Mouse (Mus musculus): ENCODE data around the gene Gp1bb. TPM values are rescaled to one million over a fixed set of nuclear protein-coding genes. Genes with fewer than 3 reads are reported as not detected.

Gp1bb gene
- polyA plus RNA-seq, 1 experiment from 2014 or later: 13.6 TPM

DNA sequence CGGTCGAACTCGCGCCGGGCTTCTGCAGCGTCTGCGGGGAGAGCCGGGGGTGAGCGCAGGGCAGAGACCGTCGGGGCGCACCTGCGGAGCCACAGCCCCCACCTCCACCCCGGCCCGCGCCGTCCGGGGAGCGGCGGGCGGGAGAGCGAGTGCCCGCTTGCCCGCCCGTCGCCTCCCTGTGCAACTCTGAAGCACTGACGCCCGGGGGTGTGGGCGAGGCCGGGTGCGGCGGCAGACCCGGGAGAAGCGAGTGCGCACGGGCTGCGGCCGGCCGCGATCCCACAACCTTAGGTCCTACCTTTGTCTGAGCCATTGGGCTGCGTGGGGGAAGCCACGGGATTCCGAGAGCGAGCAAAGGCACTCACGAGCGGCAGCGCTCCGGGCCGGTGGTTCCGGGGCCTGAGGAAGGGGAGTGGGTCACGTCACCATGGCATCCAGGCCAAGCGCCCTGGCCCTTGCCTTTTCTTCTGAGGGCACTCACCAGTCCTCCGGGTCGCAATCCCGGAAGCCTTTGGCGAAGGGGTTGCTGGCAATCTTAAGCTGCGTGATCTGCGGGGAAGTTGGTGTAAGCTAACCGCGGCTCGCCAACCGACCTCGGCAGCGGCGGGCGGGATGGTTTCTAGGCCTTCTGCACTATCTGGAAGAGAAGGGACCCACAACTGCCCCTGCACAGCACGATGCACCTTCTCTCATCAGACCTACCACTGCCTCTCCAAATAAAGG, 39.6 kb downstream of the Gp1bb start:
- H3K4me3 ChIP-seq: peak overlapping the region; percentile 36
- H3K9ac ChIP-seq: no peak overlapping the region
- peaks cover 97% of the 10 kb centered on the region for H3K27me3 ChIP-seq
- under 1% methylated on average over 43 of the region's 67 CpGs for WGBS
- peak overlapping the region; percentile 58 for H3K4me2 ChIP-seq
- H3K9me3 ChIP-seq: no peaks in the 10 kb centered on the region; the same call in 1 of the 2 replicates
- H3K36me3 ChIP-seq: no peaks in the 10 kb centered on the region
- peaks cover 33% of the 10 kb centered on the region for H3K4me1 ChIP-seq (replicated peaks)
- ATAC-seq (ENCODE audit: low read depth): no peak
- no peak overlapping the region for H3K27ac ChIP-seq (replicated peaks)

DNA sequence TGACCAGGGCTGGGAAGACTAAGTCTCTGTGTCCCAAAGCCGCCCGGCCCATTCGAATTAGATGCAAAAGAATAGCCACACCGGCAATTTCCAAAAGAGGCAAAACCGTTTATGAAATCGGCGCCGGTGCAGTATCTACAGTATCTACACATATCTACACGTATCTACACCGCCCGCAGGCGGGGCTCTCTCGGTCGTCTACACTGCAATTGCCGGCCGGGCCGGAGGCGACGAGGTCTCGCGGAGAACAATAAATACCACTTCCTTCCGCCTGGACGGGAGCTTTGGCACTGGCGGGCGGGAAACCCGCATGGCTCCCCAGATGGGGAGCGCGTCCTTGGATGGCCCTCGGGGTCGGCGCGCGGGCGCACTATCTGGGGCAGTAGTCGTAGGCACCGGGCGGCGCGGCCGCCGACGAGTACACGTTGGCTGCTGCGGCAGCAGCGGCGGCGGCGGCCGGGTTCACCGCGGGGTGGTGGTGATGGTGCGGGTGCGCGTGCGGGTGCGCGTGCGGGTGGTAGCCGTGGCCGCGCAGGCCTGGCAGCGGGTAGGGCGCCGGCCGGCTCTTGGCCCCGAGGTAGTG, 40.5 kb downstream of the Gp1bb start:
- peak overlapping the region; percentile 44; the same call in 1 of the 2 replicates for H3K9ac ChIP-seq
- peak overlapping the region; percentile 58 for H3K4me2 ChIP-seq
- peak; percentile 17; the same call in 1 of the 2 replicates for ATAC-seq (ENCODE audit: low read depth)
- H3K9me3 ChIP-seq: no peaks in the 10 kb centered on the region; the same call in 1 of the 2 replicates
- no peaks in the 10 kb centered on the region for H3K36me3 ChIP-seq
- H3K27ac ChIP-seq (replicated peaks): no peak overlapping the region
- under 1% methylated on average over 66 of the region's 66 CpGs for WGBS
- H3K4me1 ChIP-seq (replicated peaks): peaks cover 28% of the 10 kb centered on the region
- peaks cover 96% of the 10 kb centered on the region for H3K27me3 ChIP-seq
- H3K4me3 ChIP-seq: peak overlapping the region; percentile 36

DNA sequence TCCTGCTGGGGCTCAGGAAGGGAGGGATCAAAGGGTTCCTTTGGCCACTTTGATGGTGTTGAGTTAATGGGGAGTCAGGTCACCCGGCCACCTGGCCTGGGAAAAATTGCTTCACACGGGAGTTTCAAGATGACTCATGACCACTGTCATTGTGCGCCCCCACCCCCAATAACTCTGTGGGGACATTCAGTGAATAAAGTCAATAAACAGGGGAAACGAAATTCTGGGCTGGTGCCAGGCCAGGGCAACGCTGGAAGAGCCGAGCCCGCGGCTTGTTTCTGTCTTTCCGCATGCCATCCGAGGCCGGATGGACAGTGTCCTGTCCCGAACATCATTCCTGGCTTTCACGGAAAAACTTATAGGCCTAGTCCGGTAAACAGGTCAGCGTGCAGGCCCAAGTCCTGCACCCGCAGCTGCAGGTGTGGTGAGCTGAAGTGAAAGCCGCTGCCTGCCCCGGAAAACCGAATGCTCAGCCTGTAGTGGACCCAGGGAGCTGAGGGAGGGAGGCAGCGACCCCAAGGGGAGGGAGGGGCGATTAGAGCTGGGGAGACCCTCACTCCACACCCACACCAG, 41.1 kb downstream of the Gp1bb start:
- peak overlapping the region; percentile 58 for H3K4me2 ChIP-seq
- peak overlapping the region; percentile 44; the same call in 1 of the 2 replicates for H3K9ac ChIP-seq
- no peaks in the 10 kb centered on the region for H3K36me3 ChIP-seq
- peak overlapping the region; percentile 36 for H3K4me3 ChIP-seq
- H3K27ac ChIP-seq (replicated peaks): no peak overlapping the region
- no peaks in the 10 kb centered on the region; the same call in 1 of the 2 replicates for H3K9me3 ChIP-seq
- no peak for ATAC-seq (ENCODE audit: low read depth)
- 2% methylated on average over 21 of the region's 21 CpGs for WGBS
- peaks cover 22% of the 10 kb centered on the region for H3K4me1 ChIP-seq (replicated peaks)
- peaks cover 92% of the 10 kb centered on the region for H3K27me3 ChIP-seq

DNA sequence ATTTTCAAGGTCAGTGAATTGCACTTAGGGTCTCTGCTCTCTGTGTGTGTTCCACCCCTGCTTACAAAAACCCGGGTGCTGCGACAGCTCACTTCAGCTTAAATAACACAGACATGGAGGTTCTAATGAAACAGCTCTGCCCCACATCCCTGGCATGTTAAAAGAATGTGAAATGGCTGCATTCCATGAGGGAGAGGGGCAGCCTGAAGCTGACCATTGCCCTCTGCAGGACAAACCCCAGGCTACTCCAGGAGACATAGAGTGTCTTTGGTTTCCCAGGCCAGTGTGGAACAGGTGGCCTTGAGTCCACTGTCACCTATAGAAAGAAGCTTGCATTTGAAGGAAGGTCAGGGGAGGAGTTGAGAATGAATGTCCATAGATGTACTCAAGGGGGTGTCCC, 41.8 kb downstream of the Gp1bb start:
- Histone ChIP-seq H3K36me3 (no peaks in the 10 kb centered on the region), H3K4me2 (no peak overlapping the region), H3K4me3 (no peak overlapping the region), H3K27ac (replicated peaks) (no peak overlapping the region), H3K9me3 (no peaks in the 10 kb centered on the region; the same call in 1 of the 2 replicates), H3K27me3 (peaks cover 84% of the 10 kb centered on the region), H3K9ac (no peak overlapping the region), H3K4me1 (replicated peaks) (peaks cover 15% of the 10 kb centered on the region)
- no peak for ATAC-seq (ENCODE audit: low read depth)
- WGBS: 12% methylated on average over 2 of the region's 2 CpGs

DNA sequence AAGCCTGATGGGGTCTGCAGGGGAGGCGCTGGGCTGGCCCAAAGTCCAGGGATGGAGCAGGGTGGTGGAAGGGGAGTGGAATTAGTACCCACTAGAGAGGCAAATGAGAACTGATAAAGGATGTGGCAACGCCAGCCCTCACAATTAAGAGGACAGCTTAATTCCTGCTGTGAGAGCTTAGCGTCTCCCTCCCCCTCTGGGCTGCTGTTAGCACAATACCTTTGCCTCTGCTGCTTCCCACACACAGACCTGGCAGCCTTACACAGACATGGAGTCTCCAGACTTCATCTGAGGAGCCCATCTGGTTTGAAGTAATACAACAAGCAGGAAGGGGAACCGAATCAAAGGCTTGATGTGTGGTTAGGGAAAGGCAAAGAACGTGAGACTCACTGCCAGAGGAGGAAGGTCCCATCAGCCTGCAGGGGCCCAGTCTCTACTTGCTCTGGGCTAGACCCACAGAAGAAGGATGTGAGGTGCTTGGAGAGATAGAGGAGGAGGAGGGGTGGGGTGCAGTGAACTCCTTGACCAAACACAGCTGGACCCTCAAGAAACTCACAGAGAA, 44.5 kb downstream of the Gp1bb start:
- Histone ChIP-seq H3K4me2 (no peak overlapping the region), H3K4me3 (no peak overlapping the region), H3K4me1 (replicated peaks) (peaks cover 15% of the 10 kb centered on the region), H3K27me3 (peaks cover 68% of the 10 kb centered on the region), H3K9me3 (no peaks in the 10 kb centered on the region; the same call in 1 of the 2 replicates), H3K36me3 (no peaks in the 10 kb centered on the region), H3K27ac (replicated peaks) (no peak overlapping the region), H3K9ac (no peak overlapping the region)
- no peak for ATAC-seq (ENCODE audit: low read depth)
- whole genome bisulfite sequencing: 16% methylated on average over 5 of the region's 5 CpGs

DNA sequence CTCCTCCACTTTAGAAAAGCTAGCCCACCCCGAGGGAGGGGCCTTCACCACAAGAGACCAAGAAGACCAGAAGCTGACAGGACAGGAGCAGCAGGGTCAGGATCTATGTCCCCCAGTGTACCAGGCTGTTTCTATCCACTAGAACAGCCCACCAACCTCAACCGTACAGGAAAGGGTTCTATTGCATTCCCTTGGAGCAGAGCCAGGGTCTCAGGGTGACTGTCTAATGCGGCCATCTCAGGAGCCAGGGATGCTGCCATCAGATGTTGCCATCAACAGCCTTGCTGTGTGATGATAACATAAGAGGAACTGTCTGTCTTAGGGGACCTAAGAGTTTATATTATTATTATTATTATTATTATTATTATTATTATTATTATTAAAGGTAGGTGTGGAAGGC, 45.1 kb downstream of the Gp1bb start:
- Histone ChIP-seq H3K36me3 (no peaks in the 10 kb centered on the region), H3K27me3 (peaks cover 62% of the 10 kb centered on the region), H3K4me1 (replicated peaks) (peaks cover 10% of the 10 kb centered on the region), H3K4me3 (no peak overlapping the region), H3K9ac (no peak overlapping the region), H3K4me2 (no peak overlapping the region), H3K27ac (replicated peaks) (no peak overlapping the region), H3K9me3 (no peaks in the 10 kb centered on the region; the same call in 1 of the 2 replicates)
- ATAC-seq (ENCODE audit: low read depth): no peak
- 36% methylated on average over 3 of the region's 3 CpGs for WGBS

DNA sequence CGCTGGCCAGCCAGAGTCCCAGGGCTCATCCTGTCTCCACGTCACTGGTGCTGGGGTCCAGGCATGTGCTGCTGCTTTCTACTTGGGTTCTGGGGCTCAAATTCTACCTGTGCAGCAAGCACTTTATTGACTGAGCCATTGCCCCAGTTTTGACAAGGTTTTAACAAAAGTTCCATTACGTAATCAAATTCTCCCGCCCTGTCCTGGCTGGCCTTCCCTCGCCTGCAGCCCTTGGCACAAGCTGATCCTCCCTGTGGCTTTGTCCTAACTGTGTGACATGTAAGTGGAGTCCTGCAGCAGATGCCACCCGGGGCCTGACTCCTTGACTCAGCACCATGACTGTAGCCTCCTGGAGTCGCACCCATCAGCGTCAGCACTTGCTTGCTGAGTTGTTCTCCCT, 48.0 kb downstream of the Gp1bb start:
- WGBS: 74% methylated on average over 8 of the region's 8 CpGs
- H3K9me3 ChIP-seq: no peaks in the 10 kb centered on the region
- H3K27me3 ChIP-seq: peaks cover 33% of the 10 kb centered on the region
- no peaks in the 10 kb centered on the region for H3K4me1 ChIP-seq (replicated peaks)
- H3K36me3 ChIP-seq: no peaks in the 10 kb centered on the region
- no peak for ATAC-seq (ENCODE audit: low read depth)
- no peak overlapping the region for H3K4me2 ChIP-seq
- no peak overlapping the region for H3K9ac ChIP-seq
- no peak overlapping the region for H3K27ac ChIP-seq (replicated peaks)
- H3K4me3 ChIP-seq: no peak overlapping the region

Other genes with a start within 250 kb of the Gp1bb start
- gene Txnrd2, start 196.0 kb downstream of the Gp1bb start, polyA plus RNA-seq (2015; fragmentation: Nextera tagmentation; extraction: Ambion mirVana): 20.3 and 22.8 TPM in 2 replicates
- 86.4 and 93.2 TPM in 2 replicates for gene Comt, start 195.6 kb downstream of the Gp1bb start, polyA plus RNA-seq (2015; fragmentation: Nextera tagmentation; extraction: Ambion mirVana)
- gene Gnb1l, start 123.7 kb downstream of the Gp1bb start, polyA plus RNA-seq (2015; fragmentation: Nextera tagmentation; extraction: Ambion mirVana): 13.6 and 13.9 TPM in 2 replicates
- 3.3 and 4.5 TPM in 2 replicates for gene Rtl10, start 123.5 kb downstream of the Gp1bb start, polyA plus RNA-seq (2015; fragmentation: Nextera tagmentation; extraction: Ambion mirVana)
- 1.5 and 2.2 TPM in 2 replicates for gene Tbx1, start 31.7 kb downstream of the Gp1bb start, polyA plus RNA-seq (2015; fragmentation: Nextera tagmentation; extraction: Ambion mirVana)
- gene Gm49601, start 4.0 kb upstream of the Gp1bb start, polyA plus RNA-seq (2015; fragmentation: Nextera tagmentation; extraction: Ambion mirVana): 14.1 and 19.2 TPM in 2 replicates
- 163 and 189 TPM in 2 replicates for gene Sept5, start 7.6 kb upstream of the Gp1bb start, polyA plus RNA-seq (2015; fragmentation: Nextera tagmentation; extraction: Ambion mirVana)
- gene Cldn5, start 154.4 kb upstream of the Gp1bb start, polyA plus RNA-seq (2015; fragmentation: Nextera tagmentation; extraction: Ambion mirVana): 91.1 and 97.1 TPM in 2 replicates
- 110 and 114 TPM in 2 replicates for gene Ufd1, start 189.4 kb upstream of the Gp1bb start, polyA plus RNA-seq (2015; fragmentation: Nextera tagmentation; extraction: Ambion mirVana)
- gene Cdc45, start 189.6 kb upstream of the Gp1bb start, polyA plus RNA-seq (2015; fragmentation: Nextera tagmentation; extraction: Ambion mirVana): 9.6 and 11.0 TPM in 2 replicates
- gene 2510002D24Rik, start 214.2 kb upstream of the Gp1bb start, polyA plus RNA-seq (2015; fragmentation: Nextera tagmentation; extraction: Ambion mirVana): 32.0 and 37.9 TPM in 2 replicates
- not detected in 2 replicates for gene Gm28539, start 214.2 kb upstream of the Gp1bb start, polyA plus RNA-seq (2015; fragmentation: Nextera tagmentation; extraction: Ambion mirVana)